Mouse (Mus musculus): ENCODE data around the gene Doxl2. TPM values are rescaled to one million over a fixed set of nuclear protein-coding genes. Genes with fewer than 3 reads are reported as not detected.
A peak's percentile ranks its signal among the peaks of the same experiment; 100 is the strongest.

Gene Doxl2
- polyA plus RNA-seq, 1 experiment from 2014 or later = not detected

- H3K27ac ChIP-seq (replicated peaks in 1 of 2; ENCODE audit: control insufficient read depth in 1 of 2, insufficient read depth in 1 of 2, low read depth in 2 of 2, low read length in 2 of 2) = no peak overlapping the region
Observed at GRCm38 (mm10) chr6:48989971-48990370, 15.2 kb downstream of the Doxl2 start.

GRCm38 (mm10) chr6:48991991-48992390, 17.2 kb downstream of the Doxl2 start:
- Histone ChIP-seq H3K27ac (replicated peaks in 1 of 2; ENCODE audit: control insufficient read depth in 1 of 2, insufficient read depth in 1 of 2, low read depth in 2 of 2, low read length in 2 of 2) (no peak overlapping the region), H3K9ac (ENCODE audit: low read length) (no peak overlapping the region), H3K4me1 (ENCODE audit: control insufficient read depth in 2 of 2, insufficient read depth in 2 of 2, low read length in 2 of 2) (no peaks in the 10 kb centered on the region), H3K4me2 (ENCODE audit: low read length) (no peak overlapping the region), H3K36me3 (ENCODE audit: control insufficient read depth, insufficient read depth, low read length) (no peaks in the 10 kb centered on the region), H3K9me3 (ENCODE audit: control insufficient read depth, low read length) (no peaks in the 10 kb centered on the region), H3K4me3 (ENCODE audit: control insufficient read depth in 1 of 2, insufficient read depth in 1 of 2, low read depth in 1 of 2, low read length in 2 of 2) (no peak overlapping the region), H3K27me3 (ENCODE audit: control insufficient read depth, insufficient read depth, low read length) (no peaks in the 10 kb centered on the region)
- 75% methylated on average over 4 of the region's 4 CpGs for WGBS
- ATAC-seq (ENCODE audit: insufficient number of reproducible peaks, insufficient read depth, low FRiP score, low read depth) = no peak

More at GRCm38 (mm10) chr6:48989971-48990370, 15.2 kb downstream of the Doxl2 start:
- no peak overlapping the region for H3K4me2 ChIP-seq (ENCODE audit: low read length)
- H3K4me1 ChIP-seq (ENCODE audit: control insufficient read depth in 2 of 2, insufficient read depth in 2 of 2, low read length in 2 of 2) = no peaks in the 10 kb centered on the region
- no peak for ATAC-seq (ENCODE audit: insufficient number of reproducible peaks, insufficient read depth, low FRiP score, low read depth)
- 86% methylated on average over 5 of the region's 5 CpGs for WGBS
- H3K9ac ChIP-seq (ENCODE audit: low read length) = no peak overlapping the region
- H3K9me3 ChIP-seq (ENCODE audit: control insufficient read depth, low read length) = no peaks in the 10 kb centered on the region
- no peaks in the 10 kb centered on the region for H3K27me3 ChIP-seq (ENCODE audit: control insufficient read depth, insufficient read depth, low read length)
- H3K36me3 ChIP-seq (ENCODE audit: control insufficient read depth, insufficient read depth, low read length) = no peaks in the 10 kb centered on the region
- no peak overlapping the region for H3K4me3 ChIP-seq (ENCODE audit: control insufficient read depth in 1 of 2, insufficient read depth in 1 of 2, low read depth in 1 of 2, low read length in 2 of 2)

- H3K4me1 ChIP-seq (ENCODE audit: control insufficient read depth in 2 of 2, insufficient read depth in 2 of 2, low read length in 2 of 2) = no peaks in the 10 kb centered on the region
- no peaks in the 10 kb centered on the region for H3K27me3 ChIP-seq (ENCODE audit: control insufficient read depth, insufficient read depth, low read length)
- H3K4me3 ChIP-seq (ENCODE audit: control insufficient read depth in 1 of 2, insufficient read depth in 1 of 2, low read depth in 1 of 2, low read length in 2 of 2) = no peak overlapping the region
- H3K36me3 ChIP-seq (ENCODE audit: control insufficient read depth, insufficient read depth, low read length) = no peaks in the 10 kb centered on the region
- H3K27ac ChIP-seq (replicated peaks in 1 of 2; ENCODE audit: control insufficient read depth in 1 of 2, insufficient read depth in 1 of 2, low read depth in 2 of 2, low read length in 2 of 2) = no peak overlapping the region
- whole genome bisulfite sequencing = 60% methylated on average over 6 of the region's 6 CpGs
- no peak overlapping the region for H3K9ac ChIP-seq (ENCODE audit: low read length)
- no peak for ATAC-seq (ENCODE audit: insufficient number of reproducible peaks, insufficient read depth, low FRiP score, low read depth)
- H3K9me3 ChIP-seq (ENCODE audit: control insufficient read depth, low read length) = no peaks in the 10 kb centered on the region
- no peak overlapping the region for H3K4me2 ChIP-seq (ENCODE audit: low read length)
Observed at GRCm38 (mm10) chr6:48998186-48998585, 23.4 kb downstream of the Doxl2 start.

- H3K4me2 ChIP-seq (ENCODE audit: low read length) = no peak overlapping the region
- H3K4me3 ChIP-seq (ENCODE audit: control insufficient read depth in 1 of 2, insufficient read depth in 1 of 2, low read depth in 1 of 2, low read length in 2 of 2) = no peak overlapping the region
- H3K4me1 ChIP-seq (ENCODE audit: control insufficient read depth in 2 of 2, insufficient read depth in 2 of 2, low read length in 2 of 2) = no peaks in the 10 kb centered on the region
- WGBS = 73% methylated on average over 4 of the region's 4 CpGs
- H3K27ac ChIP-seq (replicated peaks in 1 of 2; ENCODE audit: control insufficient read depth in 1 of 2, insufficient read depth in 1 of 2, low read depth in 2 of 2, low read length in 2 of 2) = no peak overlapping the region
- H3K9ac ChIP-seq (ENCODE audit: low read length) = no peak overlapping the region
- H3K27me3 ChIP-seq (ENCODE audit: control insufficient read depth, insufficient read depth, low read length) = no peaks in the 10 kb centered on the region
- ATAC-seq (ENCODE audit: insufficient number of reproducible peaks, insufficient read depth, low FRiP score, low read depth) = no peak
- H3K36me3 ChIP-seq (ENCODE audit: control insufficient read depth, insufficient read depth, low read length) = no peaks in the 10 kb centered on the region
- no peaks in the 10 kb centered on the region for H3K9me3 ChIP-seq (ENCODE audit: control insufficient read depth, low read length)
Observed at GRCm38 (mm10) chr6:48998796-48999195, 24.0 kb downstream of the Doxl2 start.

- H3K36me3 ChIP-seq (ENCODE audit: control insufficient read depth, insufficient read depth, low read length) = no peaks in the 10 kb centered on the region
- H3K4me2 ChIP-seq (ENCODE audit: low read length) = no peak overlapping the region
- H3K9ac ChIP-seq (ENCODE audit: low read length) = no peak overlapping the region
- ATAC-seq (ENCODE audit: insufficient number of reproducible peaks, insufficient read depth, low FRiP score, low read depth) = no peak
- no peak overlapping the region for H3K27ac ChIP-seq (replicated peaks in 1 of 2; ENCODE audit: control insufficient read depth in 1 of 2, insufficient read depth in 1 of 2, low read depth in 2 of 2, low read length in 2 of 2)
- no peak overlapping the region for H3K4me3 ChIP-seq (ENCODE audit: control insufficient read depth in 1 of 2, insufficient read depth in 1 of 2, low read depth in 1 of 2, low read length in 2 of 2)
- H3K4me1 ChIP-seq (ENCODE audit: control insufficient read depth in 2 of 2, insufficient read depth in 2 of 2, low read length in 2 of 2) = peaks cover 1 to 2% of the 10 kb centered on the region in 2 experiments; a peak in 1 of 4 replicates
- H3K9me3 ChIP-seq (ENCODE audit: control insufficient read depth, low read length) = no peaks in the 10 kb centered on the region
- WGBS = 41% methylated on average over 4 of the region's 4 CpGs
- no peaks in the 10 kb centered on the region for H3K27me3 ChIP-seq (ENCODE audit: control insufficient read depth, insufficient read depth, low read length)
Observed at GRCm38 (mm10) chr6:49003381-49003780, 28.6 kb downstream of the Doxl2 start.

- Histone ChIP-seq H3K4me1 (ENCODE audit: control insufficient read depth in 2 of 2, insufficient read depth in 2 of 2, low read length in 2 of 2) (peaks cover 3 to 6% of the 10 kb centered on the region in 2 experiments; a peak in 2 of 4 replicates), H3K36me3 (ENCODE audit: control insufficient read depth, insufficient read depth, low read length) (no peaks in the 10 kb centered on the region), H3K4me3 (ENCODE audit: control insufficient read depth in 1 of 2, insufficient read depth in 1 of 2, low read depth in 1 of 2, low read length in 2 of 2) (peak overlapping the region; percentile 37 to 45), H3K9me3 (ENCODE audit: control insufficient read depth, low read length) (peaks cover 4% of the 10 kb centered on the region; the same call in 1 of the 2 replicates), H3K27me3 (ENCODE audit: control insufficient read depth, insufficient read depth, low read length) (no peaks in the 10 kb centered on the region), H3K9ac (ENCODE audit: low read length) (peak overlapping the region; percentile 54), H3K4me2 (ENCODE audit: low read length) (peak overlapping the region; percentile 70), H3K27ac (replicated peaks in 1 of 2; ENCODE audit: control insufficient read depth in 1 of 2, insufficient read depth in 1 of 2, low read depth in 2 of 2, low read length in 2 of 2) (no peak overlapping the region)
- no peak for ATAC-seq (ENCODE audit: insufficient number of reproducible peaks, insufficient read depth, low FRiP score, low read depth)
- WGBS = under 1% methylated on average over 9 of the region's 9 CpGs
Observed at GRCm38 (mm10) chr6:49007981-49008380, 33.2 kb downstream of the Doxl2 start.

GRCm38 (mm10) chr6:49008420-49009160, 33.8 kb downstream of the Doxl2 start:
- Histone ChIP-seq H3K9ac (ENCODE audit: low read length) (peak overlapping the region; percentile 54), H3K27ac (replicated peaks in 1 of 2; ENCODE audit: control insufficient read depth in 1 of 2, insufficient read depth in 1 of 2, low read depth in 2 of 2, low read length in 2 of 2) (no peak overlapping the region), H3K9me3 (ENCODE audit: control insufficient read depth, low read length) (peaks cover 4% of the 10 kb centered on the region; the same call in 1 of the 2 replicates), H3K4me1 (ENCODE audit: control insufficient read depth in 2 of 2, insufficient read depth in 2 of 2, low read length in 2 of 2) (peaks cover 3 to 6% of the 10 kb centered on the region in 2 experiments; a peak in 2 of 4 replicates), H3K4me3 (ENCODE audit: control insufficient read depth in 1 of 2, insufficient read depth in 1 of 2, low read depth in 1 of 2, low read length in 2 of 2) (peak overlapping the region; percentile 37 to 45), H3K27me3 (ENCODE audit: control insufficient read depth, insufficient read depth, low read length) (no peaks in the 10 kb centered on the region), H3K36me3 (ENCODE audit: control insufficient read depth, insufficient read depth, low read length) (no peaks in the 10 kb centered on the region), H3K4me2 (ENCODE audit: low read length) (peak overlapping the region; percentile 70)
- WGBS = 15% methylated on average over 13 of the region's 13 CpGs
- no peak for ATAC-seq (ENCODE audit: insufficient number of reproducible peaks, insufficient read depth, low FRiP score, low read depth)

All from heart, embryonic 14.5 days (tissue).